ENCODE assay signal across 22 mouse cellular contexts in the genomic region with DNA sequence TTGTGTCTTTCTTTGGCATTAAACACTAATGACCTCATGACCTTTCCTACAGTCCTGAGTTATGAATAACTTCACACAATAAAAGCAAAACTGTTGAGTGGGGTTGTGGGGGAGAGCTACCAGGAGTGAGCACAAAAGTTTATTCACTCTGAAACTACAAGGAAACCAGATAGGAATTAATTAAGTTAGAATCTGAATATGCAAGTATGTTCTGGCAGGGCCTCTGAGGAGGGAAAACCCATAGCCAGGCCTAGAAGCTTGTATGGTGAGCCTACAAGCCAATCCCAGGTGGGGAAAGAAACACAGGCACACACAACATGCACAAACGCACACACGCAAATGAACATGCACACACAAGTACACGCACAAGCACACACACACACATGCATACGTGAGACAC. TPM values are rescaled to one million over a fixed set of nuclear protein-coding genes. Genes with fewer than 3 reads are reported as not detected.
A peak's percentile ranks its signal among the peaks of the same experiment; 100 is the strongest.
DNase-seq lines count a peak whose midpoint lies in the region; ATAC-seq and TF ChIP-seq lines count a peak whose summit lies in the region.
"Had no signal": no experiment of that assay in that cellular context is flagged by ENCODE, and none has a peak within 500 bp of the region (broad histone marks: within the 10 kb centered on the region; RNA-seq: fewer than 3 reads in every experiment).

No protein-coding gene starts in this region.

- peak overlapping the region; percentile 88 for H3K4me3 ChIP-seq in megakaryocyte, embryonic 14.5 days (replicated peaks)
- H3K4me3 ChIP-seq in bone marrow macrophage, adult 2 months (ENCODE audit: insufficient read depth, low read length) = peak overlapping the region; percentile 16; the same call in 1 of the 2 replicates
- H3K4me3 ChIP-seq: embryonic facial prominence, embryonic 10.5 days; embryonic facial prominence, embryonic 12.5 days; forebrain, embryonic 13.5 days; forebrain, embryonic 15.5 days had no signal

- no peak overlapping the region for H3K27ac ChIP-seq in bone marrow macrophage, adult 2 months (ENCODE audit: insufficient read depth, low read depth, low read length)
- H3K27ac ChIP-seq: embryonic facial prominence, embryonic 10.5 days; embryonic facial prominence, embryonic 12.5 days; forebrain, embryonic 13.5 days; forebrain, embryonic 15.5 days had no signal

- TF ChIP-seq POLR2A in bone marrow macrophage, adult 2 months (IDR thresholded peaks at IDR 0.05; ENCODE audit: borderline replicate concordance, low read depth, low read length) = no peak

- intact Hi-C loops in heart, postnatal 25 days (cut with DNase I) = no loop called here

- H3K27me3 ChIP-seq in megakaryocyte, embryonic 14.5 days (replicated peaks) = peaks cover 21% of the 10 kb centered on the region
- H3K27me3 ChIP-seq: embryonic facial prominence, embryonic 12.5 days; forebrain, embryonic 13.5 days; forebrain, embryonic 15.5 days had no signal

- TF ChIP-seq CTCF in bone marrow macrophage, adult 2 months (IDR thresholded peaks at IDR 0.05; ENCODE audit: low read depth, low read length) = no peak

- peaks cover 61% of the 10 kb centered on the region for H3K4me1 ChIP-seq in megakaryocyte, embryonic 14.5 days
- H3K4me1 ChIP-seq in bone marrow macrophage, adult 2 months (ENCODE audit: control insufficient read depth, insufficient read depth, low read length) = peaks cover 67% of the 10 kb centered on the region
- H3K4me1 ChIP-seq: embryonic facial prominence, embryonic 10.5 days; embryonic facial prominence, embryonic 12.5 days; forebrain, embryonic 13.5 days; forebrain, embryonic 15.5 days had no signal

- no peak for ATAC-seq in megakaryocyte, adult 5-6 weeks (ENCODE audit: poor library complexity, severe bottlenecking)
- ATAC-seq: activated CD4-positive, CD25-positive, alpha-beta regulatory T cell, adult 4 months; CD4-positive, CD25-positive, alpha-beta regulatory T cell, adult 4 months; forebrain, embryonic 13.5 days; forebrain, embryonic 15.5 days; forebrain, postnatal 0 days; Patski had no signal

- peaks cover 4% of the 10 kb centered on the region for H3K36me3 ChIP-seq in megakaryocyte, embryonic 14.5 days (replicated peaks; ENCODE audit: low read length)
- H3K36me3 ChIP-seq: embryonic facial prominence, embryonic 10.5 days; embryonic facial prominence, embryonic 12.5 days; forebrain, embryonic 15.5 days had no signal

- DNase-seq in heart, adult 18-20 months = no peak
- no peak for DNase-seq in heart, postnatal 25 days (ENCODE audit: low spot score)
- DNase-seq: adrenal gland, adult 8-10 months; adrenal gland, postnatal 14 days; adrenal gland, postnatal 36 days; B cell, adult 2 months; cerebellum, adult 11 months; cerebellum, adult 18-20 months; cerebellum, adult 9-10 months; cerebellum, postnatal 10 days; cerebellum, postnatal 25 days; forebrain, postnatal 0 days had no signal

- no peaks in the 10 kb centered on the region for H3K9me3 ChIP-seq in megakaryocyte, embryonic 14.5 days
- H3K9me3 ChIP-seq: embryonic facial prominence, embryonic 10.5 days; embryonic facial prominence, embryonic 12.5 days; forebrain, embryonic 13.5 days; forebrain, embryonic 15.5 days had no signal

RNA-seq across cellular contexts. Expression of gene Csf2rb2, which starts 2.8 kb away (rescaled TPM):
- 47.0 and 75.8 TPM in 2 replicates for polyA plus RNA-seq in megakaryocyte, embryonic 14.5 days (2012; ENCODE audit: insufficient read depth, low replicate concordance)
- 34.0 and 38.5 TPM in 2 replicates for total RNA-seq in megakaryocyte, adult 5-6 weeks (2015)
- total RNA-seq in megakaryocyte, adult 5-6 weeks (2017) = 8.2 and 12.2 TPM in 2 replicates
- polyA plus RNA-seq in bone marrow macrophage, adult 2 months (2012; ENCODE audit: insufficient read depth, insufficient read length, missing spikeins) = 66.8 and 71.4 TPM in 2 replicates
- 1 to 10 TPM in 1 of 2 experiments, under 1 TPM in 1; 0.37 to 2.5 TPM for total RNA-seq in heart, adult 18-20 months (2021)
- 1 to 10 TPM in 1 of 2 experiments, under 1 TPM in 1; 0.89 to 1.4 TPM for total RNA-seq in heart, postnatal 25 days (2021)
- polyA plus RNA-seq: activated CD4-positive, CD25-positive, alpha-beta regulatory T cell, adult 4 months had no signal

RNA-seq across cellular contexts. Expression of gene Csf2rb, which starts 22.8 kb away (rescaled TPM):
- polyA plus RNA-seq in megakaryocyte, embryonic 14.5 days (2012; ENCODE audit: insufficient read depth, low replicate concordance) = 80.6 and 123 TPM in 2 replicates
- 149 and 170 TPM in 2 replicates for total RNA-seq in megakaryocyte, adult 5-6 weeks (2015)
- total RNA-seq in megakaryocyte, adult 5-6 weeks (2017) = 140 and 184 TPM in 2 replicates
- 161 and 193 TPM in 2 replicates for polyA plus RNA-seq in bone marrow macrophage, adult 2 months (2012; ENCODE audit: insufficient read depth, insufficient read length, missing spikeins)
- 1 to 10 TPM in 1 of 2 experiments, under 1 TPM in 1; 0.87 to 5.0 TPM for total RNA-seq in heart, adult 18-20 months (2021)
- 1 to 10 TPM; 2.5 TPM for total RNA-seq in heart, postnatal 25 days (2021)

RNA-seq across cellular contexts. Expression of gene Ncf4, which starts 58.1 kb away (rescaled TPM):
- polyA plus RNA-seq in megakaryocyte, embryonic 14.5 days (2012; ENCODE audit: insufficient read depth, low replicate concordance) = 31.4 and 83.6 TPM in 2 replicates
- 367 and 392 TPM in 2 replicates for total RNA-seq in megakaryocyte, adult 5-6 weeks (2015)
- 250 and 266 TPM in 2 replicates for total RNA-seq in megakaryocyte, adult 5-6 weeks (2017)
- polyA plus RNA-seq in bone marrow macrophage, adult 2 months (2012; ENCODE audit: insufficient read depth, insufficient read length, missing spikeins) = 350 and 424 TPM in 2 replicates
- total RNA-seq in heart, adult 18-20 months (2021) = 1 to 10 TPM; 2.0 to 2.8 TPM
- 1 to 10 TPM; 2.2 to 2.7 TPM for total RNA-seq in heart, postnatal 25 days (2021)

Comparison
In these comparisons a context has a peak if more than half of its experiments do, and no peak if none do; other contexts are left out.
1. RNA of gene Csf2rb, which starts 22.8 kb away (total RNA-seq): 140 to 184 TPM in megakaryocyte, adult 5-6 weeks; 0.87 to 5.0 TPM in heart, adult 18-20 months and 2.5 TPM in heart, postnatal 25 days; every median in the first group is over 10 times any median in the second.
2. RNA of gene Ncf4, which starts 58.1 kb away (total RNA-seq): 250 to 392 TPM in megakaryocyte, adult 5-6 weeks; 2.0 to 2.8 TPM in heart, adult 18-20 months and 2.2 to 2.7 TPM in heart, postnatal 25 days; every median in the first group is over 10 times any median in the second.